Mouse (Mus musculus) stomach, embryonic 15.5 days (tissue): ENCODE measurements around the gene Ttll3. TPM values are rescaled to one million over a fixed set of nuclear protein-coding genes. Genes with fewer than 3 reads are reported as not detected.

ENCODE experiments used
- ATAC-seq: fragments of 200-750 bp; cut with Nextera tagmentation; 2 replicates; pipeline ENCODE4 v1.8.0; 2017; ENCODE audit warnings: low read depth, moderate number of reproducible peaks, moderate TSS enrichment; ENCODE audit not compliant: insufficient read depth, low FRiP score
- H3K27ac ChIP-seq: fragments of 300-500 bp; sonication (generic); 2 replicates; pipeline ENCODE4 v1.5.1; 2015; ENCODE audit warnings: mild to moderate bottlenecking, inconsistent platforms
- H3K27me3 ChIP-seq: fragments of 300-500 bp; sonication (generic); replicated peaks from 2 replicates; pipeline ENCODE4 v1.6.1; 2015; ENCODE audit warnings: inconsistent platforms
- H3K36me3 ChIP-seq: fragments of 300-500 bp; sonication (generic); 2 replicates; pipeline ENCODE4 v1.6.1; 2015; ENCODE audit warnings: inconsistent platforms
- H3K4me1 ChIP-seq: fragments of 300-500 bp; sonication (generic); 2 replicates; pipeline ENCODE4 v1.6.1; 2015; ENCODE audit warnings: inconsistent platforms
- H3K4me2 ChIP-seq: fragments of 300-500 bp; sonication (generic); 2 replicates; pipeline ENCODE4 v1.6.1; 2015; ENCODE audit warnings: mild to moderate bottlenecking, inconsistent platforms
- H3K4me3 ChIP-seq: fragments of 300-500 bp; sonication (generic); replicated peaks from 2 replicates; pipeline ENCODE4 v1.5.1; 2015; ENCODE audit warnings: inconsistent platforms
- H3K9ac ChIP-seq: fragments of 300-500 bp; sonication (generic); 2 replicates; pipeline ENCODE4 v1.6.1; 2015; ENCODE audit warnings: inconsistent platforms
- H3K9me3 ChIP-seq: fragments of 300-500 bp; sonication (generic); 2 replicates; pipeline ENCODE4 v1.6.1; 2016; ENCODE audit warnings: inconsistent platforms
- WGBS: fragments of 180-500 bp; shearing (Covaris S2); methylation state at CpG from one replicate; pipeline ENCODE4 v1.1.7; 2015; 5-methylcytosine and 5-hydroxymethylcytosine counted together
- polyA plus RNA-seq: library from polyadenylated mRNA; unstranded; fragments of >200 nt; fragmentation: Nextera tagmentation; extraction: Ambion mirVana; gene quantifications from 2 replicates; pipeline ENCODE4 v1.2.1, GENCODE M21; 2015

Gene Ttll3
- polyA plus RNA-seq, 1 experiment from 2014 or later, result 3.2 TPM

GRCm38 (mm10) chr6:113384351-113384927, 4.6 kb upstream of the Ttll3 start:
- H3K27ac ChIP-seq, result no peak overlapping the region
- no peaks in the 10 kb centered on the region for H3K9me3 ChIP-seq
- H3K27me3 ChIP-seq, result no peaks in the 10 kb centered on the region
- no peak for ATAC-seq
- H3K4me2 ChIP-seq, result no peak overlapping the region
- H3K36me3 ChIP-seq, result peaks cover 73% of the 10 kb centered on the region
- WGBS, result 93% methylated on average over 8 of the region's 8 CpGs
- no peak overlapping the region for H3K4me3 ChIP-seq
- peaks cover under 1% of the 10 kb centered on the region; the same call in 1 of the 2 replicates for H3K4me1 ChIP-seq
- H3K9ac ChIP-seq, result no peak overlapping the region

GRCm38 (mm10) chr6:113385160-113385714, 3.8 kb upstream of the Ttll3 start:
- Histone ChIP-seq H3K4me2 (no peak overlapping the region), H3K9me3 (no peaks in the 10 kb centered on the region), H3K9ac (no peak overlapping the region), H3K4me3 (no peak overlapping the region), H3K4me1 (no peaks in the 10 kb centered on the region), H3K27me3 (no peaks in the 10 kb centered on the region), H3K27ac (no peak overlapping the region), H3K36me3 (peaks cover 80% of the 10 kb centered on the region)
- WGBS, result 78% methylated on average over 11 of the region's 11 CpGs
- ATAC-seq, result no peak

- Histone ChIP-seq H3K9ac (no peak overlapping the region), H3K36me3 (peaks cover 80% of the 10 kb centered on the region), H3K27ac (no peak overlapping the region), H3K4me1 (no peaks in the 10 kb centered on the region), H3K9me3 (no peaks in the 10 kb centered on the region), H3K27me3 (no peaks in the 10 kb centered on the region), H3K4me2 (no peak overlapping the region), H3K4me3 (no peak overlapping the region)
- 49% methylated on average over 3 of the region's 3 CpGs for WGBS
- ATAC-seq, result no peak
These were observed 3.0 kb upstream of the Ttll3 start for GRCm38 (mm10) chr6:113386025-113386424.

GRCm38 (mm10) chr6:113390715-113391114, 1.7 kb downstream of the Ttll3 start:
- H3K4me1 ChIP-seq, result peaks cover 11% of the 10 kb centered on the region
- no peak overlapping the region for H3K4me3 ChIP-seq
- H3K27ac ChIP-seq, result no peak overlapping the region
- no peak overlapping the region for H3K4me2 ChIP-seq
- no peaks in the 10 kb centered on the region for H3K27me3 ChIP-seq
- no peaks in the 10 kb centered on the region for H3K9me3 ChIP-seq
- H3K36me3 ChIP-seq, result peaks cover 47% of the 10 kb centered on the region
- 80% methylated on average over 3 of the region's 3 CpGs for WGBS
- H3K9ac ChIP-seq, result no peak overlapping the region
- no peak for ATAC-seq

- no peak for ATAC-seq
- 31% methylated on average over 10 of the region's 10 CpGs for WGBS
- Histone ChIP-seq H3K9me3 (no peaks in the 10 kb centered on the region), H3K9ac (peak overlapping the region; percentile 29; the same call in 1 of the 2 replicates), H3K27me3 (no peaks in the 10 kb centered on the region), H3K4me3 (peak overlapping the region; percentile 43), H3K36me3 (peaks cover 41% of the 10 kb centered on the region), H3K4me1 (peaks cover 11% of the 10 kb centered on the region), H3K4me2 (peak overlapping the region; percentile 91), H3K27ac (peak overlapping the region; percentile 22; the same call in 1 of the 2 replicates)
These were observed 2.9 kb downstream of the Ttll3 start for GRCm38 (mm10) chr6:113392015-113392386.

GRCm38 (mm10) chr6:113392387-113393071, 3.5 kb downstream of the Ttll3 start:
- Histone ChIP-seq H3K9ac (peak overlapping the region; percentile 29; the same call in 1 of the 2 replicates), H3K27ac (peak overlapping the region; percentile 22; the same call in 1 of the 2 replicates), H3K4me3 (peak overlapping the region; percentile 43), H3K4me1 (peaks cover 11% of the 10 kb centered on the region), H3K36me3 (peaks cover 37% of the 10 kb centered on the region), H3K27me3 (no peaks in the 10 kb centered on the region), H3K9me3 (no peaks in the 10 kb centered on the region), H3K4me2 (peak overlapping the region; percentile 91)
- WGBS, result 3% methylated on average over 51 of the region's 51 CpGs
- peak; percentile 65; the same call in 1 of the 2 replicates for ATAC-seq

GRCm38 (mm10) chr6:113393951-113394350, 4.9 kb downstream of the Ttll3 start:
- Histone ChIP-seq H3K4me1 (peaks cover 11% of the 10 kb centered on the region), H3K4me3 (no peak overlapping the region), H3K36me3 (peaks cover 22% of the 10 kb centered on the region), H3K27ac (no peak overlapping the region), H3K4me2 (no peak overlapping the region), H3K9ac (no peak overlapping the region), H3K9me3 (no peaks in the 10 kb centered on the region), H3K27me3 (no peaks in the 10 kb centered on the region)
- ATAC-seq, result no peak
- 84% methylated on average over 6 of the region's 6 CpGs for WGBS

- Histone ChIP-seq H3K4me2 (no peak overlapping the region), H3K4me3 (no peak overlapping the region), H3K4me1 (peaks cover 11% of the 10 kb centered on the region), H3K36me3 (peaks cover 14% of the 10 kb centered on the region), H3K9ac (no peak overlapping the region), H3K27ac (no peak overlapping the region), H3K27me3 (no peaks in the 10 kb centered on the region), H3K9me3 (no peaks in the 10 kb centered on the region)
- ATAC-seq, result no peak
- WGBS, result 88% methylated on average over 11 of the region's 11 CpGs
These were observed 5.8 kb downstream of the Ttll3 start for GRCm38 (mm10) chr6:113394811-113395210.

- H3K9ac ChIP-seq, result no peak overlapping the region
- peaks cover 7% of the 10 kb centered on the region; the same call in 1 of the 2 replicates for H3K36me3 ChIP-seq
- H3K27ac ChIP-seq, result no peak overlapping the region
- no peaks in the 10 kb centered on the region for H3K9me3 ChIP-seq
- peaks cover 11% of the 10 kb centered on the region for H3K4me1 ChIP-seq
- 92% methylated on average over 6 of the region's 6 CpGs for WGBS
- H3K27me3 ChIP-seq, result no peaks in the 10 kb centered on the region
- no peak overlapping the region for H3K4me3 ChIP-seq
- no peak overlapping the region for H3K4me2 ChIP-seq
- ATAC-seq, result no peak
These were observed 6.4 kb downstream of the Ttll3 start for GRCm38 (mm10) chr6:113395501-113395900.

- Histone ChIP-seq H3K4me3 (no peak overlapping the region), H3K27ac (no peak overlapping the region), H3K27me3 (no peaks in the 10 kb centered on the region), H3K36me3 (0 out of 2 replicates have a peak, but pooled peaks cover 2% of the 10 kb centered on the region), H3K9me3 (no peaks in the 10 kb centered on the region), H3K4me1 (peaks cover 11% of the 10 kb centered on the region), H3K4me2 (no peak overlapping the region), H3K9ac (no peak overlapping the region)
- 81% methylated on average over 10 of the region's 10 CpGs for WGBS
- no peak for ATAC-seq
These were observed 7.4 kb downstream of the Ttll3 start for GRCm38 (mm10) chr6:113396270-113397030.

GRCm38 (mm10) chr6:113402094-113402493, 13.0 kb downstream of the Ttll3 start:
- Histone ChIP-seq H3K9ac (no peak overlapping the region), H3K4me3 (no peak overlapping the region), H3K36me3 (no peaks in the 10 kb centered on the region), H3K27me3 (no peaks in the 10 kb centered on the region), H3K4me2 (no peak overlapping the region), H3K4me1 (no peaks in the 10 kb centered on the region), H3K27ac (no peak overlapping the region), H3K9me3 (no peaks in the 10 kb centered on the region)
- ATAC-seq, result no peak
- WGBS, result 89% methylated on average over 13 of the region's 13 CpGs
